Mouse (Mus musculus): ENCODE results near the gene Dpagt1.
"Not testable (repeated sequence)": the region's sequence is repeated elsewhere in the genome, so short reads cannot be mapped to it uniquely, and the experiment has no call there.

Gene Dpagt1

GRCm38 (mm10) chr9:44325768-44326370, at the start of gene Dpagt1:
Dpagt1 (plus strand) TSS chr9:44326019.
- DNase-seq (ENCODE audit: low spot score in 2 of 2): no peak

GRCm38 (mm10) chr9:44283183-44283582, 42.6 kb upstream of the Dpagt1 start:
- DNase-seq (ENCODE audit: low spot score in 2 of 2): no peak

DNA sequence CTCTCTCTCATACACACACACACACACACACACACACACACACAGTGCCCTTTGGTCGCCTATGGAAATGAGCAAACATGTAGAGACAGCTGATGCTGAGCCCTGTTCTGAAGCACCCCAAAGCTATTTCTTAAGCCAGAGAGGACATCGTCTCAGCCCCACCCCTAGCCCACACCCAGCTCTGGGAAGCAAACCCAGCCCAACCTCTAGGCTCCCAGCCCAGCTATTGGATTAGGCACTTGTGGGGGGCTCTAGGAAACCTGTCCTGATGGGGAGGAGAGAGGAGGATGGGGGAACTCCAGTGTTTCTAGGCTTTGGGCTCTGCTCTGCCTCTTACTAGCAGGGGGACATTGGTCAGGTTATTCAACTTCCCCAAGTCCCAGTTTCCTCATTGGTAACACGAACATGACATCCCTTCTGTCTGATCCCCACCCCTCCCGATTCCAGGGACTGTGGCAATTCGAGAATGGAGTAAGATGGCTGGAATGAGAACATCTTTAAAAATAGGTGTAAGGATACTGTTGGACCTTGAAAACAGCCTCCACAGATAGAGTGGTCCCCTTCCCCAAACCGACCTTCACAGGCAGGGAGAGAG, 39.5 kb upstream of the Dpagt1 start:
- DNase-seq (ENCODE audit: low spot score in 2 of 2): peak; percentile 41 to 48

DNA sequence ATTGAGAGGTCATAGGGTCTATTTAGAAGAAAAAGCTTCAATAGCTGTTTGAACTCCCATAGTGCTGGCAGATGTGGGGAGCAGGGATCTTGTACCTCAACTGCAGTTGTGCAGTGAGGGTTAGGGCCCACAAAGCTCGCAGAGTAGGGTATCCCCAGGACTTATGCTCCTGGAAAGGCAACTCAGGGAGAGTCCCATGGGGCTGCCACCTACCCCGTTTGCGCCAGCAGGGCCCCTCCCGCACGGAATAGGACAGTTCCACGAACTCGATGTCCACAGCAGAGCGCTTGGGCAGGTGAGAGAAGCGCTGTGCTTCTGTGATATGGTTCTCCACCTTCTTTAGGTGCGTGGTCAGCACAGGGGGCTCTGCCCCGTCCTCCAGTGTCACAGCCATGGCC, 38.8 kb upstream of the Dpagt1 start:
- no peak for DNase-seq (ENCODE audit: low spot score in 2 of 2)

- DNase-seq (ENCODE audit: low spot score in 2 of 2): peak in 1 of 2 experiments; percentile 37
These were observed 38.3 kb upstream of the Dpagt1 start for GRCm38 (mm10) chr9:44287401-44288075.

DNA sequence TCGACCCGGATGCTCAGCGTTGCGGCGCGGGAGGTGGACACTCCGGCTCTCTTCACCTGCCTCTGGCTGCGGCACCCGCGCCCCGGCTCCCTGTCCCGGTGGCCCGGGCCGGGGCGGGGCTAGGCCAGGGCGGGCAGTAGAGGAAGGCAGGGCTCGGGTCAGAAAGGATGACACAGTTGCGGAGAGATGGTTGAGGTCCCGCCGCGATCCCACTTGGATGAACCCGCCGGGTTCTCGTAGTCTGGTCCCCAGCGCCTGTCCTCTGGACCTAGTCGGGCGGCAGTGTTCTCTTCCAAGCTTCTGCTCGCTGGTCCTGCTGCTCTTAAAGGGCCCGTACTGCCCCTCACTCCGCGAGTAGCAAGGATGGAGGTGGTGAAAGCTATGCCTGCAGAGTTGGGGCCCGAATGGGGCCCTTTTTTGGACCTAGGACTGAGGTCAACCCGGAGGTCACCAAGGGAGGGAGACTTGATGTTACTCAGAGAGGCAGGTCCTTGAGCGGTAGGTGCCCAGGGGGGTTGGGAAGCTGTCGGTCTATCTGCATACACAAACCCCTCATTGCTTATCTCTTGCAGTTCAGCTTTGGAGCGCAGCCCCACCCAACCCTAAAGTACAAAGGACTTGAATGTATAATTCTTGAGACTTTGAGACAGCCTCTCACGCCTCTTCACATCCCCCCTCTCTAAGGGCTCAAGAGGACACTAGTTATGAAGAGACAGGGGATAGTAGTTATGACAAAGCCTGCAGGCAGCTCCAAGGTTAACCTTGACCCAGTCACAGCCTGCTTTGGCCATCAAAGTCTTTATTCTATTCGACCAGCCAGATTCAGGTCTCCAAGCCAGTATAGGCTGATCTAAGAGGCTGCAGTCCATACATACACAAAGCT, 37.5 kb upstream of the Dpagt1 start, which contains the start of gene Abcg4:
Gene Abcg4, minus strand, starts transcription at position 540 of the 883 bp plus-strand sequence.
- peak; percentile 36 to 43 for DNase-seq (ENCODE audit: low spot score in 2 of 2)

DNA sequence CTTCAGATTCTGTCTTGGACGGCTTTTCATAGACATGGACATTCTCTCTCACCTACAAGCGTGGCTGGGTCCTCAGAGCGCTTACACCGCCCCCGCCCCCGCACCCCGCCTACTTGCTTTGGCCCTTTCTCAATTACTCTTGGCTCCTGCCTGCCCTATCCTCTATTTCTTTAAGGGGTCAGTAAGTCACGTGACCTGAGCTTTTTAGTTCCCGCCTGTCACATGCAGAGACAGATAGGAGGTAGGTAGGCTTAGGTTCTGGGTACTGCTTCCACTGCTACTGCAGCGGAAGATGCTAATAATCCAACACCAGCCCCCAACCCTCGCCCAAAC, 36.9 kb upstream of the Dpagt1 start:
- no peak for DNase-seq (ENCODE audit: low spot score in 2 of 2)

- DNase-seq (ENCODE audit: low spot score in 2 of 2): peak; percentile 47 to 61
These were observed 33.3 kb upstream of the Dpagt1 start for GRCm38 (mm10) chr9:44292490-44292889.

DNA sequence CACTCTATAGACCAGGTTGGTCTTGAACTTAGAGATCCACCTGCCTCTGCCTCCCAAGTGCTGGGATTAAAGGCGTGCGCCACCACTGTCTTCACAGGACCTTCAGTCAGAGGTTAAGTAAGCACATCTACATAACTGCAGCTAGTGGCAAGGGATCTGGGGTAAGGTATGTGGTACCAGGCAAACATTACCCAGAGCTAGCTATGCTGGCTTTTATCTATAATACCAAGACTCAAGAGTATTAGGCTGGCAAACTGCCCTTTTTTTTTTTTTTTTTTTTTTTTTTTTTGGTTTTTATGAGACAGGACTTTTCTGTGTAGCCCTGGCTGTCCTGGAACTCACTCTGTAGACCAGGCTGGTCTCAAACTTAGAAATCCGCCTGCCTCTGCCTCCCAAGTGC, 25.8 kb upstream of the Dpagt1 start:
- DNase-seq (ENCODE audit: low spot score in 2 of 2): not testable (repeated sequence)

DNA sequence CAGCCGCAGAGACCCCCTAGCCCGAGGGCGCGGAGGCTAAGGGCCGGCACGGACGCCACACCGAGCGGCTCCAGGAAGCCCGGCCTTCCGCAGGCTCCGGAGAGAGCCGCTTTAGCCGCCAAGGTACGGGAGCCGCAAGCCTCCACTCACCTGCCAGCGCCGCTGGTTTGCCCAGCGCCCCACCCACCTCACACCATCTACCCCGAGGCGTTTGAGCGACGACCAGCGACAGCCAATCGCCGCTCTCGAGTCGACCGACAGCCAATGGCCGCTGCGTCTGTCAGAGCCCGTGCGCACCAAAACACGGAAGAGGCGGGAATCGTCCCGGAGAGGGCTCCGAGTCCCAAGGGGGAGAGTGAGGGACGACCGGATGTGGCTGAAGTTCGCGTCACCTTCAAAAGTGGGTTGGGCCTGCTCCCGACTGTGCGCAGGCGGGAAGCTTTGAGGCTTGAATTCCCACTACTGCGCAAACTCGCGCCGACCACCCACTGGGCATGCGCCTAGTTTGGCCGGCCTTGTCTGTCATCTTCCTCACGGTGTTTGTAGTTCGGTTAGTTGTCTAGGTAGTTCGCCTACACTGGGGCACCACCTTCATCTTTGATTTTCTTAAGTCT, 20.2 kb upstream of the Dpagt1 start, which contains the start of gene Hinfp:
Gene Hinfp, minus strand, starts transcription at position 206 of the 614 bp plus-strand sequence.
- DNase-seq (ENCODE audit: low spot score in 2 of 2): peak; percentile 94

- DNase-seq (ENCODE audit: low spot score in 2 of 2): no peak
These were observed 19.3 kb upstream of the Dpagt1 start for GRCm38 (mm10) chr9:44306532-44306931.

DNA sequence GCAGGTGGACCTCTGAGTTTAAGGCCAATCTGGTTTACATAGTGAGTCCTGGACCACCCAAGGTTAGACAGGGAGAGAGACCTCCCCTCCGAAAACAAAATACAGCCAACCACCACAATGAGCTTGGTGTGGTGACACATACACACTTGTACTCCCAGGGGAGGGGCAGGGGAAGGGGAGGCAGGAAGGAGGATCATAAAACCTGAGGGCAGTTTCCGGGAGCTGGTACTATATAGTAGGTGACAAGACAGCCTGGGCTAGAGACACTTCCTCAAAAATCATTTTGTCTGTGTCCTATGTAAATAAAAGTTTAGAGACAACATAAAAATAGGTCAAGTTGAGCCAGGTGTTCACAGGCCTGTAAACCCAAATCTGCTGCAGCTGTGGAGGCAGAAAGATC, 18.6 kb upstream of the Dpagt1 start:
- no peak for DNase-seq (ENCODE audit: low spot score in 2 of 2)

- DNase-seq (ENCODE audit: low spot score in 2 of 2): no peak
These were observed 16.1 kb upstream of the Dpagt1 start for GRCm38 (mm10) chr9:44309756-44310155.

DNA sequence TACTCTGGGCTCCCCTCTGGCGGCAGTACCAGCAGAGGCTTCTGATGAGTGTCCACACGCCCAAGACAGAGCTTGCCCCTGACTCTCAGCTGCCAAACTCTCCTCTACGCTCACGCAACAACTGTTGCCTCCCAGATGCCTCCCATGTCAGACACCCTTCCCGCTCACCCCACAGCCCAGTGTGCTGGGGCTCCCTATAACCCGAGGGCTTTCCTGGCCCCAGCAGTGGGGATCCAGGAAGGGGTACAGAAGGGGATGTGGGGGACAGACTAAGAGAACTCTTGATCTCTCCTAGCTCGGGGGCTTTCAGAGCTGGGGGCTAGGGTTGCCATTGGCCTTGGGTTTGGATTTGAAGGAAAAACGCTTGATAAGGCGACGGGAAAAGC, 15.1 kb upstream of the Dpagt1 start:
- no peak for DNase-seq (ENCODE audit: low spot score in 2 of 2)

GRCm38 (mm10) chr9:44311136-44312134, 14.4 kb upstream of the Dpagt1 start:
- no peak for DNase-seq (ENCODE audit: low spot score in 2 of 2)

DNA sequence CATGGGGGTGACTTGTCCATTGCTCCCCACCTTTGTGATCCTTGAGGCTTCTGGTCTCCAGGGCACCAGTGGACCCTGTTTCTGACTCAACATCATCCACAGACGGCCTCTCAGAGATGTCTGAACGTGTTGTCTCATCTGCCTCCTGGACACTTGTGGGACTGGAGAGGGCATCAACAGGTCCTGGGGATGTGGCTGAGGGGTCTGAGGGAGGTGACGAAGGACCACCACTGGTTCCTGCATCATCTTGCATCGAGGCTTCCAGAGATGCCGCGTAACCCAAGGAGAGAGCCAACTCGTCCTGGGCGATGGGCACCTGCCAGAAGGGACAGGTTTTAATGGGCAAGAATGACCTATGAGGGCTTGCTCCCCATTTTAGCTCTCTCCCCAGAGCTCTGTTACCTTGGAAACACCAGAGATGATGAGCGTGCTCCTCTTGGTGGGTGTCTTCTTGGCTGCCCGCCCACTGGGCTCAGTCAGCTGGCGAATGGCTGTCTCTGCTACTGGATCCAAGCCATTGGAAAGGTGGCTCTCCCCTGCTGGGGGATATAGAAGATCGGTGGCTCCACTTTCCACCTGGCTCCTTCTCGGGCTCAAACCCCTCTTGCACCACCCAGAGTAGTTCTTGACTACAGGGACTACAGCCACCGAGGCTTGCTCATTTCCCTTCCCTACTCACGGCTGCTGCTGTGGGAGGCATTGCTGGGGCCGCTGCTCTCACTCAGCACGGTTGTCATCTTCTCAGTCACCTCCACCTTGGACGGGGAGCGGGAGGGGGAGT, 12.2 kb upstream of the Dpagt1 start:
- no peak for DNase-seq (ENCODE audit: low spot score in 2 of 2)

DNA sequence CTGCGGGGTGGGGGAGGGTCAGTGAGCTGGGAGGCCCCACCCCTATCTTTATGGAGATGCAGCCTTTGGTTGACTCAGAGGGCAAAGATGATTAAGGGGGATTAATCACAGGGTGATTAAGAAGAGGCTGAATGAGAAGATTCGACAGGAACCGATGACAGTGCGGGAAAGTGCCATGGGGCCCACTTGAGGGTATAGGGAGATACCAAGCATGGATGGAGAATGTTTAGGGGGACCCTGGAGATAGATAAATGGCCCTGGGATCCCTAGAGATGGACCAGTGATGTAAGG, 11.6 kb upstream of the Dpagt1 start:
- no peak for DNase-seq (ENCODE audit: low spot score in 2 of 2)

DNA sequence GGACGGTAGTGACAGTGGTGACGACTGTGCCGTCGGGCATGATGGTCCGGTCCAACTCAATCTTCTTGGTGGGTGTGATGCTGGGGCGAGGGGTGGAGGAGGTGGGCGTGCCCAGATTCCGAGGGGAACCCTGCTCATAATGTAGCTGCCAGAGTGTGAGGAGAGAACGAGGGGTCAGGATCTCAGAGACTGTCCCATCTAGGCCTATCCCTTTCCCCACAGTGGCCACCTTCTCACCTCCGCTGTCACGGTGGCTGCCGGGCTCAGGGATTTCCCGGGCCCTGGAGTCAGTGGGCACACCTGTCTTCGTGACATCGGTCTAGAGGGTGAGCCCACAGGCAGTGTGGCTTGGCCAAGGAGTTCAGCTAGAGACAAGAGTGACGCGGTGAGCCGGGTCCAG, 10.9 kb upstream of the Dpagt1 start:
- no peak for DNase-seq (ENCODE audit: low spot score in 2 of 2)

GRCm38 (mm10) chr9:44317452-44317851, 8.4 kb upstream of the Dpagt1 start:
- no peak for DNase-seq (ENCODE audit: low spot score in 2 of 2)

Data from spleen, postnatal 14 days (tissue).